Mouse (Mus musculus) hindbrain, embryonic 11.5 days (tissue): ENCODE results near the gene Drc1. TPM values are rescaled to one million over a fixed set of nuclear protein-coding genes. Genes with fewer than 3 reads are reported as not detected.

Experiments used
- ATAC-seq: fragments of 200-750 bp; cut with Nextera tagmentation; 2 replicates; pipeline ENCODE4 v1.8.0; 2017; ENCODE audit warnings: mild to moderate bottlenecking, moderate TSS enrichment, moderate library complexity; ENCODE audit not compliant: low FRiP score
- DNase-seq: peaks from one replicate; pipeline ENCODE4 v3.0.0-alpha.2; 2015; ENCODE audit warnings: low spot score
- H3K27ac ChIP-seq: fragments of 300-500 bp; sonication (generic); 2 replicates; pipeline ENCODE4 v1.5.1; 2014; ENCODE audit warnings: mild to moderate bottlenecking, low read depth, low read length
- H3K27me3 ChIP-seq: fragments of 300-500 bp; sonication (generic); 2 replicates; pipeline ENCODE4 v1.6.1; 2014; ENCODE audit warnings: mild to moderate bottlenecking, low read length, moderate library complexity, mixed read lengths; ENCODE audit not compliant: control insufficient read depth, insufficient read depth
- H3K36me3 ChIP-seq: fragments of 300-500 bp; sonication (generic); 2 replicates; pipeline ENCODE4 v1.6.1; 2014; ENCODE audit warnings: mild to moderate bottlenecking, low read length, moderate library complexity, mixed read lengths; ENCODE audit not compliant: control insufficient read depth, insufficient read depth
- H3K4me1 ChIP-seq: fragments of 300-500 bp; sonication (generic); replicated peaks from 2 replicates; pipeline ENCODE4 v1.6.1; 2014; ENCODE audit warnings: low read length, mixed read lengths; ENCODE audit not compliant: control insufficient read depth, insufficient read depth
- H3K4me2 ChIP-seq: fragments of 300-500 bp; sonication (generic); replicated peaks from 2 replicates; pipeline ENCODE4 v1.6.1; 2014; ENCODE audit warnings: mild to moderate bottlenecking, low read depth, low read length
- H3K4me3 ChIP-seq: fragments of 300-500 bp; sonication (generic); 2 replicates; pipeline ENCODE4 v1.5.1; 2014; ENCODE audit warnings: low read depth, low read length
- H3K9ac ChIP-seq: fragments of 300-500 bp; sonication (generic); 2 replicates; pipeline ENCODE4 v1.6.1; 2014; ENCODE audit warnings: low read depth, low read length
- H3K9me3 ChIP-seq: fragments of 300-500 bp; sonication (generic); 2 replicates; pipeline ENCODE4 v1.6.1; 2016; ENCODE audit warnings: low read length; ENCODE audit not compliant: control insufficient read depth
- WGBS: fragments of 180-500 bp; shearing (Covaris S2); extraction: QIAGEN DNeasy Blood & Tissue Kit; methylation state at CpG from one replicate; pipeline ENCODE4 v1.1.7; 2014; 5-methylcytosine and 5-hydroxymethylcytosine counted together
- polyA plus RNA-seq: library from polyadenylated mRNA; unstranded; fragments of >200 nt; fragmentation: Nextera tagmentation; extraction: Ambion mirVana; gene quantifications from 2 replicates; pipeline ENCODE4 v1.2.1, GENCODE M21; 2014

Gene Drc1
- polyA plus RNA-seq, 1 experiment from 2014 or later = 1.4 TPM

DNA sequence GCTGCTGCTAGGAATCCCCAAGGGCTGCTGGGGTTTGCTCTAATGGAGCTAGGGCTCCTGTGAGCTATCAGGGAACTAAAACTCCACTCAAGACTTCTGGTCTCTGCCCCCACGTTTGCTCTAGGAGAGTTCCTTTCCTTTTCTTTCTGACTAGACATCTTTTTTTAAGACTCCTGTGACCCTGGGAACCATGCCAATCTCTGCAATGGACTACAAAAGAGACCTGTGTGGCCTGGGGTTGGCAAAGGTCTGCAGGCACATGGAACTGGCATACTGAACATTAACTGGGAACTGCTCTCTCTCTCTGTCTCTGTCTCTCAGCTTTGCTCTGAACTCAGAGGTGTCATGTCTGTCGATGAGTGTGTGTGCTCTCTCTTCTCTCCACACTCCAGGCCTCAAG is 134.2 kb downstream of the Drc1 start:
- H3K27me3 ChIP-seq = no peaks in the 10 kb centered on the region
- H3K4me3 ChIP-seq = no peak overlapping the region
- WGBS = 87% methylated on average over 2 of the region's 2 CpGs
- no peak overlapping the region for H3K27ac ChIP-seq
- no peak overlapping the region for H3K4me2 ChIP-seq
- DNase-seq (no peak), ATAC-seq (no peak)
- no peaks in the 10 kb centered on the region for H3K4me1 ChIP-seq
- no peaks in the 10 kb centered on the region for H3K36me3 ChIP-seq
- no peaks in the 10 kb centered on the region for H3K9me3 ChIP-seq
- H3K9ac ChIP-seq = no peak overlapping the region

DNA sequence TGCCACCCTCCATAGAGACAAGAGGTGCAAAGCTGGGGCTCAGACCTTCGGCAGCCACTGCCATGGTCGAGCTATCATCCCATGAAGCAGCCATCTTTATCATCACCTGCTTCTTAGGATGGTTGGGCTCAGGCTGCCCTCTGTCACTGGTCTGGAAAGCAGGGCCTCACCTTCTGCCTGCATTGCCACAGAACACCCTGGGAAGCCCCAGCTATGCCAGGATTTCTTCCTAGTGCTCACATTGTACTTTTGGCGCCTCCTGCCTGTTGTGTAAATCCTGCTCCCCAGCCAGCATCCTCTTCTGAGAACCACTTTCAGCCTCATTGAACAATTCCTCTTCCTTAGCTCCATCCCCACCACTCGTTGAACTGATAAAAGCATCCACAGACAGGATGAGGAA is 134.7 kb downstream of the Drc1 start:
- no peak for ATAC-seq
- DNase-seq = no peak

More for the DNA sequence above, 134.7 kb downstream of the Drc1 start:
- Histone ChIP-seq H3K4me3 (no peak overlapping the region), H3K36me3 (no peaks in the 10 kb centered on the region), H3K4me2 (no peak overlapping the region), H3K9me3 (no peaks in the 10 kb centered on the region), H3K27ac (no peak overlapping the region), H3K4me1 (no peaks in the 10 kb centered on the region), H3K27me3 (no peaks in the 10 kb centered on the region), H3K9ac (no peak overlapping the region)
- WGBS = 60% methylated on average over 4 of the region's 4 CpGs

Other genes starting within 250 kb of the Drc1 start
- 229 and 235 TPM in 2 replicates for gene Tyms, start 207.8 kb upstream of the Drc1 start, polyA plus RNA-seq
- gene Garem2, start 176.2 kb upstream of the Drc1 start, polyA plus RNA-seq = 18.2 and 20.3 TPM in 2 replicates
- 6.3 and 6.5 TPM in 2 replicates for gene 3110082J24Rik, start 175.3 kb upstream of the Drc1 start, polyA plus RNA-seq
- 59.4 and 81.2 TPM in 2 replicates for gene Hadha, start 126.2 kb upstream of the Drc1 start, polyA plus RNA-seq
- gene Hadhb, start 126.1 kb upstream of the Drc1 start, polyA plus RNA-seq = 99.9 and 106 TPM in 2 replicates
- gene Adgrf3, start 75.7 kb upstream of the Drc1 start, polyA plus RNA-seq = not detected in 2 replicates
- gene Selenoi, start 48.8 kb upstream of the Drc1 start, polyA plus RNA-seq = 24.0 and 25.4 TPM in 2 replicates
- gene Otof, start 180.5 kb downstream of the Drc1 start, polyA plus RNA-seq = 0.12 and 0.17 TPM in 2 replicates
- 0.28 and 1.1 TPM in 2 replicates for gene 1700001C02Rik, start 184.7 kb downstream of the Drc1 start, polyA plus RNA-seq